Mouse (Mus musculus) kidney, adult 11 months (tissue): ENCODE measurements around the gene Nucb1.
A peak's percentile ranks its signal among the peaks of the same experiment; 100 is the strongest.
"Not testable (repeated sequence)": the region's sequence is repeated elsewhere in the genome, so short reads cannot be mapped to it uniquely, and the experiment has no call there.

Experiments used
- DNase-seq: peaks from one replicate; pipeline ENCODE4 v3.0.0; 2022

Gene Nucb1

DNA sequence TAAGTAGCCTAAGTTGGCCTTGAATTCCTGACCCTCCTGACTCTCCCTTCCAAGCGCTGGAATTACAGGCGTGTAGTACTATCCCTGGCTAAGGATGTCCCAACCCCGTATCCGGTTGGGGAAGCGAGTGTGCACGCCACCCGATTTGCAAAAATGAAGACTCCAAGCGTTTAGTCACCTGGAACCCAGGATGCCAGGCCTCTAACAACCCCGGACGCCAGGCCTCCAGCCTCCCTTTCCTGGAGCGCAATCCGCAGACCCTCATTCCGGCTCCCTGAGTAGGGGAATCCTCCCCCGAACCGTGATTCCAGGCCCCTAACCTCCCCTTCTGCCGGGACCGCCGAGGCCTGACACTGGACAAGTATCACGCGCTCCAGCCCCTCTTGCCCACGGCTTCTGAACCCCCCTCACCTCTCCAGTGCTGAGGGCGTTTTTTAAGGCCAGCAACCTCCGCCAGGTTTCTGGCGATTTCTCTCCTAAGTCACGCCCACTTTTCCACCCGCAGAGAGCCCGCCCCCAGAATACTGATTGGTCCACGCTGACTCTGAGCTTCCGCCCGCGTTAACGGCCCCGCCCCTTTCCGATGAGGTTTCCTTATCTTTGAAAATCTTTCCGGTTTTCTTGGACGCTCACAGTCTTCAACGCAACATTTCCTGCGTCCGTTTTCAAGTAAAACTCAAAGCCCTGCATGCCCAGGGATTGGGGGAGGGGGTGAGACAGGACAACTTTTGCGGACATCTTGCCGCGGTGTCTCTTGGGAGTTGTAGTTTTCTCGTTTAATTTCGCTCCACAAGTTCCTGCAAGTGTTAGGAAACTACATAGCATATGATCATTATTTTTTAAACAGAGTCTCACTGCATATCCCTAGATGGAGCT lies at the start of gene Nucb1:
Nucb1 (minus strand) TSS at position 495 of the 876 bp plus-strand sequence.
- peak; percentile 94 for DNase-seq

DNA sequence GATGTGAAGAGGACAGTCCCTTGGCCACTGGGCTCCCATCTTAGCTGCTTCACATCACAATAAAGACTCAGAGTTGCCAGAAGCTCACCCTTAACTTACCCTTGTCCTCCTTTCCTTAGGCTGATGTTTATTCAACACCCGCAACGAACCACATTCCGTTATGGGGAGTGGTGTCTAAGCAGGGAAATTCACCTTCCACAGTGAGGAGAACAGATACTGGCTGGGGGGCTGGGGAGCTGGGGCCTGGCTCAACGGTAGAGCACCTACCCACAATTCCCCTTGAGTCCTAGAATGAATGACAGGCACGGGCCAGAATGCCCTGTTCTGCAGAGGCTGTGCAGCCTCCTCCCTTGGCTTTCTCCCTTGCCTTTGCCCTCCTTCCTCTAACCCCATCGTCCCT lies 48.7 kb upstream of the Nucb1 start:
- DNase-seq = peak; percentile 65

- peak; percentile 78 for DNase-seq
Measured at GRCm38 (mm10) chr7:45555787-45556186, 45.6 kb upstream of the Nucb1 start.

- DNase-seq = peak; percentile 27
Measured at GRCm38 (mm10) chr7:45554744-45555143, 44.5 kb upstream of the Nucb1 start, which contains the start of gene Hsd17b14. TSS of gene Hsd17b14 (plus strand) at chr7:45554893.

DNA sequence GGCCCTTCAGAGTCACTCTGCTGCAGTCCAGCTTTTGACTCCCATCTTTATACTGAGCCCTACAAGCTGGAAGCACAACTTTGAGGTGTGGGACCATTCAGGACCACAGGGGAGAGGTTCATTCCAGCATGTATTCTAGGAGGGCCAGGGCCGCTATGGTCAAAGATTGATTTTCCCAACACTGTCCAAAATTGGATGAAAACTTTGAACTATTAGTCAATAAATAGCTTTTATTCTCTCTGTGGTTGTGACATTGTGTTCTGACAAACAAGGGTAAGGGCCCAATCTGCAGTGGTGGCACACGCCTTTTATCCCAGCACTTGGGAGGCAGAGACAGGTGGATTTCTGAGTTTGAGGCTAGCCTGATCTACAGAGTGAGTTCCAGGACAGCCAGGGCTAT lies 43.8 kb upstream of the Nucb1 start:
- DNase-seq = no peak

GRCm38 (mm10) chr7:45553519-45553918 lies 43.3 kb upstream of the Nucb1 start:
- DNase-seq = no peak

GRCm38 (mm10) chr7:45551512-45551883 lies 41.3 kb upstream of the Nucb1 start:
- DNase-seq = no peak

GRCm38 (mm10) chr7:45550821-45551511 lies 40.8 kb upstream of the Nucb1 start:
- no peak for DNase-seq

DNA sequence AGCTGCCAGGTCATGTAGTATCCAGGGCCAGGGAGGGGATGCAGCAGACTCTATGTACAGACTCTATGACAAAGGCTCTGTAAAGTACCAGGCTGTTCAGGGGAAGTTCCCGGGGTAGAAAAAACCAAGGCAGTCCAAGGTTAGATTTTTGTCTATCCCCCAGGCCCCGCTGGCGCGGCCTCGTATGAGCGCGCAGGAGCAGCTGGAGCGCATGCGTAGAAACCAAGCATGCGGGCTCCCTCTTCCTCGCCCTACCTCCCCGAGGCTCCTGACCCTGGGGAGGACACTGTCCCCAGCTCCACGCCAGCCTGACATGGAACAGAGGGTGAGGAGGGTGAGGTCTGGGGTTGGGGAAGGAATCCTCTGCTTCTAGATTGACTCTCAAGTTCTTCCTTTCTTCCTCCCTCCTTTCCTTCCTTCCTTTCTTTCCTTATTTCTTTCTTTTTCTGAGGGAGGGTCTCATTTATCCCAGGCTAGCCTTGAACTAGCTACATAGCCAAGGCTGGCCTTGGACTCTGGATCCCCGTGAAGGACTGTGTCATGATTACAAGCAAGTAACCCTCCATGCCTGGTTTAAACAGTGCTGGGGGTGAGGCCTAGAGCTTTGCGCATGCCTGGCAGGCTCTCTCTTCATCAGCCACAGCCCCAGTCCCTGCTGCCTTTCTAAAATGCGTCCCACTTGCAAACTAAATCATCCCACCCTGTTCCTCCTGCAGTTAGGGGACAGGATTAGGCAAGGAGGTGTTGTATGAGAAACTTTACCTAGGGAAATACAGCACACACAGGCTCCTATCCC lies 39.6 kb upstream of the Nucb1 start:
- DNase-seq = no peak

- no peak for DNase-seq
Measured at GRCm38 (mm10) chr7:45544525-45544924, 34.3 kb upstream of the Nucb1 start.

DNA sequence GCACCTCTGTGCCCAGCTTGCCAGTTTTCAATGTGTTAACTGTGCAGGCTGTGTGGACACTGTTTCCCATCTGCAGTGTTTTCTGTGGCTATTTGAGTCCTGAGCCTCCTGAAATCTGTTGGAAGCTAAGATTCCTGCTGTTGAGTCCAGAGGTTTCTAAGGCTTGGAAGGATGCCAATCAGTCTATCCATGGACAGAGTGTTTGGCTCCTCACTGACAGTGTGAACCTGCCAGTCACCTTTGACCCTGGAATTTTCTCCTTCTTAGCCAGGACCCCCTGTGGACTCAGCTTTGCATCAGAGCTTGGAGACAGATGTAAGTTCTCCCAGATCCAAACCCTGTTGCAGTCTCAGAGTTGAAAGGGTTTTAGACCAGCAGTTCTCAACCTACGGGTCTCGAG lies 30.0 kb upstream of the Nucb1 start:
- peak; percentile 53 for DNase-seq

DNA sequence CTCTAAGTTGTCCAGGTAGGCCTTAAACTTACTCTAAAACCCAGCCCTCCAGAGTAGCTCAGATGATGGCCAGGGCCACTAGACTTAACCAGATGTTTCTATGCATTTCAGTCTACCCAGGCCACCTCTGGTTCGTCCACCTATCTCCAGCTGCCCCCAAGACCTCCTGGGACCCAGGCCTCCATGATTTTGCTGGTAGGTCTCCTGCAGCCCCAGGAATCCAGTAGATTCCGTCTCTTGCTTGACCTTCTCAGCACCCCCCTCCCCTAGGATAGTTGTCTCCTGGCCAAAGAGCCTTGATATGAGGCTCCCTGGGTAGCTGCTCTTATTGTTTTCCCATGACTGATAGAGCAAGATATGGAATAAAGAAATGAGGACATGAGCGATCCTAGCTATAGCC lies 28.9 kb upstream of the Nucb1 start:
- DNase-seq = no peak

GRCm38 (mm10) chr7:45538163-45539041 lies 28.2 kb upstream of the Nucb1 start:
- DNase-seq = peak; percentile 66

DNA sequence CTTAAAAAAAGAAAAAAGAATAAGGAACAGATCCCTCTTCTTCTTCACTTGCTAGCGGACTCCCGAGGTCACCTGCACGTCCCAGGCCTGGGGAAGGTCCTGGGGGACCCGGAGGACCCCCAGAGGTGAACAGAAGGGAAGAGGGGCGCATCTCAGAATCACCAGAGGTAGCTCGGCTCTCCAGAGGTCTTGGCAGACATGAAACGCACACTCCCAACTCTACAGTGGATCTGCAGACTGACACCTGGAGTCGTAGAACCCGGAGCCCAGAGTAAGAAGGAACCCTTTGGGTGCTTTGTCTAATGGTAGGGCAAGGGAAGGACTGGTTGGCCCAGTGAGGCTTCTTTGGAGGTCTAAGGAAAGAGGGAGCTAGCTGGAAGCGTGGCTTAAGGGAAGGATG lies 27.4 kb upstream of the Nucb1 start:
- no peak for DNase-seq

DNA sequence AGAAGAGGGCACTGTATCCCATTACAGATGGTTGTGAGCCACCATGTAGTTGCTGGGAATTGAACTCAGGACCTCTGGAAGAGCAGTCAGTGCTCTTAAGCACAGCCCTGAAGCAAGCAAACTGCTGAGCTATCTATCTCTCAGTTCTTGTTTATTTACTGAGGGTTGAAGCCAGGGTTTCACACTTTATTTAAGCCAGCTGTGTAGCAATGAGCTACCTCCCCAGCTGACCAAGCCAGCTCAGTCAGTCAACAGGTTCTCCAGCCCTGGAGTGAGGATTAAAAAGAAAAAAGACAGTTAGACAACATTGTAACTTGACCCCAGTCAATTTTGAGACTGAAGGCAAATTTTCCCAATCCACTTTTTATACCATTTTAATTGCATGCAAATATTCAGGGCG lies 25.5 kb upstream of the Nucb1 start:
- DNase-seq = no peak

DNA sequence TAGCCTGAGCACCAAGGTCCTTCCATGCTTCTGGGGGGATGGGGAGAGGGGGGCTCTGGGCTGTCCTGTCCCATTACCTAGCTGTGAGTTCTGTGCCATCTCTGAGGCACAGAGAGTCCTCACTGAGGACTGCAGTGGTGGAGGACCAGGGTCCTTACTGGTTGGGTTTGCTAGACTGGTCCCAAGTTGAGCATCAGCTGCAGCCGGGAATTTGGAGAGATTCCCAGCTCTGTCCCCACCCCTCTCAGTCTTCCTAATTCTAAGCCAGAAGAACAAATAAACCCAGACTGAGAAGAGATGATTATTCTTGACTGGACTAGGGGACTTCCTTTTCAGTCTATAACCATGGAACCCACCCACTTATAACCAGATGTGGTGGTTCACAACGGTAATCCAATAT lies 20.4 kb upstream of the Nucb1 start:
- DNase-seq = no peak

GRCm38 (mm10) chr7:45529461-45529860 lies 19.3 kb upstream of the Nucb1 start:
- DNase-seq = no peak

- DNase-seq = not testable (repeated sequence)
Measured at GRCm38 (mm10) chr7:45527169-45527568, 17.0 kb upstream of the Nucb1 start.

DNA sequence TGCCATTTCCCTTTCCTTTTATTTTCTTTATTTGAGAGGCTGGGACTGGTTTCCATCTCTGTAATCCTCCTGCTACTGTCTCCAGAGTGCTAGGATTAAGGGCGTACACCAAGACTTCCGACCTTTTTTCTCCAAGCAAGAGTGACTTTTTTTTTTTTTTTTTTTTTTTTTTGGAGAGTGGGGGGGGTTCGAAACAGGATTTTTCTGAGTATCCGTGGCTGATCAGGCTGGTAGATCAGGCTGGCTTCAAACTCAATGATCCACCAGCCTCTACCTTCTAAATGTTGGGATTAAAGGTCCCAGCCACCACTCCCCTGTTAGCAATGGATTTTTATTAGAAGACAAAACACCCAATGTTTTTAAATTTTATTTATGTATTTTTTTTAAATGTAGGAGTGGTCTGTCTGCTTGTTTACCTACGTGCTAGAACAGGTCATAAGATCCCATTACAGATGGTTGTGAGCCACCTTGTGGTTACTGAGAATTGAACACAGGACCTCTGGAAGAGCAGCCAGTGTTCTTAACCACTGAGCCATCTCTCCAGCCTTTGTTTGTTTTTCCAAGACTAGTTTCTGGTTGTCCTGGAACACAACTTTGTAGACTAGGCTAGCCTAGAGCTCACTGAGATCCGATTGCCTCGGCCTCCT lies 16.4 kb upstream of the Nucb1 start:
- peak; percentile 45 for DNase-seq

DNA sequence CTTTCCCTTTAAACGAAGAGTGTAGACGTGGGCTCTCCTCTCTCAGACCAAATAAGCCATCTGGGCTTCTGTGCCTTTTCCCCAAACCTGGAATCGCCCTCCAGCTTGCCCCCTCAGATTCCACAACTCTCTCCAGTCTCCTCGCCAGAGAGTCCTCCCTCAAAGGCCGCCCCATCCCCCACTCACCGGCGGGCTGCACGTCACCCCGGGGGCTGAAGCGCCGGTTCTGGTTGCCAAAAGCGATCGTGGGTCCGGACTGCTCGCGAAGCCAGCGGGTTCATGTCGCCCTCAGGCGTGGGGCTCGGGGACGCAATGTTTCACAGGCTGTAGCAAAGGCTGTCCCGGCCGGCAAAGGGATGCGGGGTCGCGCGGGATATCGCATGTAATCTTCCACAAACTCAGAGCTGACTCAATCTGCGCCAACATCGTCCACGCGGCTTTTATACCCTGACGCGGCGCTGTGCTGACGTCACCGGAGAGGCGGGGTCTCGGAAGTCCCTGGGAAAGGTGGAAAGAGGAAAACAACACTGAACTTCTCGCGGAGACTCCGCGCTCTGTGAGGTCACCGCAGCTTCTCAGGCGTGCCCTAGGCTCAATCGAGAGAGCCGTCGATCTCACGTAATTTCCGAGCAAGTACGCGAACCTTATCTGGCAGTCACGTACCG lies 15.7 kb upstream of the Nucb1 start, which contains the start of the genes Ppp1r15a and Plekha4:
Ppp1r15a (minus strand) TSS at position 460 of the 665 bp plus-strand sequence.
Plekha4 (plus strand) TSS at position 522 of the 665 bp plus-strand sequence.
- peak; percentile 94 for DNase-seq
